Mouse (Mus musculus): ENCODE results near the gene Mmp9.

DNA sequence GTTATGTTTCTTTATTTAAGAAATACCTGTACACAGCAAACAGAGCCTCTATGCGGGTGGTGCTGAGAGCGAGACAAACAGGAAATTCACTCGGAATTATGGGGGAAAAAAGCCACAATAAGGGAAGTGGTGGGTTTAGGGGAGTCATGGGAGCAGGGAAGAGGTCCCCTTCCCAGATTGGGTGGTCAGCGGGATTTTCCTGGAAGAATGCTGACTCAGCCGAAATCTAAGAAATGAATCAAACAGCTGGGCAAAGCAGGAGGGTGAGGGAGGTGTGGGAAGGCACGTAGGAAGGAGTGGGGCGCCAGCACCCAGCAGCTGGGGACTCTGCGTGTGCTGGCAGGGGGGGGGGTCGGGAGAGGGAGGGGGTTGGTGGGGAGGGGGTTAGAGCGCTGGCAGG is 7.0 kb upstream of the Mmp9 start:
- TF ChIP-seq POLR2A (IDR thresholded peaks at IDR 0.05; ENCODE audit: low read depth, low read length) = no peak
- TF ChIP-seq CTCF (IDR thresholded peaks at IDR 0.05; ENCODE audit: borderline replicate concordance, insufficient read depth, low read length) = no peak

Data from embryonic fibroblast, embryonic 13.5 days (primary cell).